Mouse (Mus musculus) embryo, embryonic 11 days (tissue): ENCODE results near the gene Ldhd.

ENCODE experiments used
- DNase-seq: peaks from one replicate; pipeline ENCODE4 v3.0.0-alpha.2; 2015

Ldhd gene

GRCm38 (mm10) chr8:111594044-111594840 lies 35.9 kb downstream of the Ldhd start:
- DNase-seq, result no peak

- no peak for DNase-seq
These were observed 37.7 kb downstream of the Ldhd start for GRCm38 (mm10) chr8:111592390-111592910.

DNA sequence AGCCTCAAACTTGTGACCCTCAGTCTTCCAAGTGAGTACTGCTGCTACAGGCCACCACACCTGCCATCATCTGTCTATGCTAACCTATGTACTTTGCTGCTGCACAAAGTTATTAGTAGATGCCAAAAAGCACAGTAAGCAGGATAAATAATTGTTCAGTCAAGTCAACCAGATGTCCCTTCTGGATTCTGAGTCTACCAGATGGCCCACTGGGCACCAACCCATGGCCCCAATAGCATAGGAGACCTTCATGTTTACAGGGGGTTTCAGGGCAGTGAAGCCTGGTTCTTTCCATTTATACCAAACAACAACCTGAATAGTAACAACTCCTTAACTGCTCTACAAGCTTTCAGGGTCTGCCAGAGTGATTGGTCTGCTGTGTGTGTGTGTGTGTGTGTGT lies 39.0 kb downstream of the Ldhd start:
- DNase-seq, result no peak

DNA sequence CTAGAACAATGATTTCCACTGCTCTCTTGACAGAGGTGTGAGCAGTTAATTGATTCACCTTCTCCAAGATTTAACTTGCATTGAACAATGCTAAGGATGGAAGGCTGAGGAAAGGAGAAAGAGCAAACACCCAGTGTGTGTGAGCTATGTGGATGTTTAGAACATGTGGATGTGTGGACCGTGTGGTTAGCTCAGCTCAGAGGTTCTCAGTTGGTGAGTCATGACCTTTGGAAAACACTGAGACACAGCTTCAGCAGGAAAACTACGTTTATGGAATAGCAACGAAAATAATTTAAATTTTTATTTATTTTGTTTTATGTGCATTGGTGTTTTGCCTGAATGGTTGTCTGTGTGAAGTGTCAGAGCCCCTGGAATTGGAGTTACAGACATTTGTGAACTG lies 40.0 kb downstream of the Ldhd start:
- no peak for DNase-seq

- no peak for DNase-seq
These were observed 41.8 kb downstream of the Ldhd start for GRCm38 (mm10) chr8:111588336-111588735.

- DNase-seq, result no peak
These were observed 42.6 kb downstream of the Ldhd start for GRCm38 (mm10) chr8:111587545-111588094.

DNA sequence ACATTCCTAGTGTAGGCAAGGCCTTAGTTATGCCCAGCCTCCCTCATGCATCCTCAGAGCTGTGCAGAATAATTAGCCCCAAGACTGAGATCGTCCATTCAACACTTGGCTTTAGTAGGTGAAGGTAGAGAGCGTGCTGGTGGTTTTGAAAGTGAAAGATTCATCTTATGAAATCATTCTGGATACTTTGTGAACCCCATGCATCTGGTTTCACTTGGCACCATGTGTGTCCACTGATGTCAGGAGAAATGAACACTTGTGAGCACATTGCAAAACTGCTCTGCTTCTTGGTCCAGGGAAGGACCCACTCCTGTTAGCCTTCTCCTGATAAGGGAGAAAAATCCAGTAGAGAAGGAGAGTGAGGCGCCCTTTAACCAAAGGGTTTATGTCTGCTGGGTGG lies 45.2 kb downstream of the Ldhd start:
- DNase-seq, result no peak

- no peak for DNase-seq
These were observed 47.8 kb downstream of the Ldhd start for GRCm38 (mm10) chr8:111582386-111582785.

- no peak for DNase-seq
These were observed 49.9 kb downstream of the Ldhd start for GRCm38 (mm10) chr8:111580306-111580705.

- DNase-seq, result no peak
These were observed 50.9 kb downstream of the Ldhd start for GRCm38 (mm10) chr8:111579318-111579717.

DNA sequence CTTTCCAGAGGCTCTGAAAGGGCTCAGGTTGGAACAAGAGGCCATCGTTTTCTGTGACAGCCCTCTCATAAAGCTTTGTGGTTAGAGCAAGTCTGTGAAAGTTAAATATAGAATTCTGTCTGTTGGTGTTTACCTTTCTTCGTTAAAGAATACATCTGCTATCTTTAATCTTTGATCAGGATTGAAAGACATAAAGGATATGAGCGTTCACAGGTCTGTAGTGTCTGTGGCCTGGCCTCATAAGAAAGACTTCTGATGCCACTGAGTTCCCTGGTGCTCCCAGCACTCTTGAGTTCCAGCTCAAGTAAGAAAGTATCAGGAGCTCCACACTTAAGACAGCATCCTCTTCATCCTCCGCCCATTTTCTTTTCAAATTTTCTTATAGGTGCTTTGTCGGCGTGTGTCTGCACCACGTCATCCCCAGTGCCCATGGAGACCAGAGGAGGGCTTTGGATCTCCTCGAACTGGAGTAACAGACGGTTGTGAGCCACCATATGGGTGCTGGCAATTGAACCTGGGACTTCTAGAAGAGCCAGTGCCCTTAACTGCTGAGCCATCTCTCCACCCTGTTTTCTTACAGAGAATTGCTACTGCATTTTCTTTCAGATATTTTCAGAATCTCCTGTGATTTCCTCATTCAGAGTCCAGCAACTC lies 52.2 kb downstream of the Ldhd start:
- DNase-seq, result no peak

- no peak for DNase-seq
These were observed 53.7 kb downstream of the Ldhd start for GRCm38 (mm10) chr8:111576501-111576900.

DNA sequence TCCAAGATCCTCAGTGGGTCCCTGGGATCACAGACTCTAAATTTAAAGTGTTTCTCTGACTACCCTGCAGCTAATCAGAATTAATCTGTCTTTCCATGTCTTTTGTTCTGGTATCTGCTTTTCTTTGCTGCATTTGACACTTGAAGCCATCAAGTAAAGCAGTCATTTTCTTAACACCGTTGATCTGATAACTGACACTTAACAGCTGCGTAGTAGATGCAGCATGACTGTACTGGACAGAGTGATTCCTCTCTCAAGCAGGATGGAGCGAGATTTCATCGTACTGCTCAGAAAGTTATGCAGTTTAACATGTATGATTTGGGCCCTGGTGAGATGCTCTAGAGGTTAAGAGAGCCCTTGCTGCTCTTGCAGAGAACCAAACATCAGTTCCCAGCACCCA lies 54.7 kb downstream of the Ldhd start:
- no peak for DNase-seq

- no peak for DNase-seq
These were observed 56.2 kb downstream of the Ldhd start for GRCm38 (mm10) chr8:111574016-111574415.
